Mouse (Mus musculus) gastrocnemius, adult 2 months (tissue): ENCODE data around the gene Cib4. TPM values are rescaled to one million over a fixed set of nuclear protein-coding genes. Genes with fewer than 3 reads are reported as not detected.

Experiments used
- DNase-seq: peaks from one replicate; pipeline ENCODE4 v3.0.0; 2022
- H3K27ac ChIP-seq: fragments of 200-600 bp; 2 replicates; pipeline ENCODE4 v1.8.1; 2022; ENCODE audit warnings: mild to moderate bottlenecking
- H3K4me3 ChIP-seq: fragments of 200-600 bp; 2 replicates; pipeline ENCODE4 v1.8.1; 2022; ENCODE audit warnings: mild to moderate bottlenecking, moderate library complexity
- CTCF ChIP-seq: fragments of 200-600 bp; IDR thresholded peaks from 2 replicates; pipeline ENCODE4 v1.8.1; 2022; ENCODE audit warnings: antibody characterized with exemption, mild to moderate bottlenecking, moderate library complexity
- intact Hi-C: fragments of 180-260 bp; cut with DNase I; formaldehyde crosslinking; loops from one replicate; pipeline ENCODE4 v1.15.1; 2025
- total RNA-seq, 2 experiments: library from RNA; stranded (reverse); gene quantifications; 2 replicates each; pipeline ENCODE4 v1.2.3; 2021

The Cib4 gene
- total RNA-seq, 2 experiments from 2014 or later, result not detected

DNA sequence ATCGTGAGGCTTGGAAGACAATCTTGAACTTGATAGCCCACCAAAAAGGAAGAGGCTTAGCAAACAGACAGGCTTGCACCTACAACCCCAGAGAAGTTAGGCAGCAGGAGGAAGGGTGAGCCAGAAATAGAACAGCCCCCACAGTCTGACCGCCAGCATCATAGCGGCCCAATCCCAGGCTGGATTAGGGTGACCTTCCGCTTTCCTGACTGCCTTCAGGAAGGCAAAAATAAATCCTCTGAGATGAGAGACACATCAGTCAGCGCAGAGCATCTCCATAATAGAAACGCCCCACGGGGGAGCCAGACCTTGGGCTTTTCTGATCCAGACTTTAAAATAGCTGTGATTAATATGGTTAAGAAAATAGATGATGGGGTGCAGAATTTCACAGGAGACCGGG is 9.3 kb upstream of the Cib4 start:
- H3K4me3 ChIP-seq, result no peak overlapping the region
- no peak for DNase-seq
- intact Hi-C loops, result no loop called here
- no peak overlapping the region for H3K27ac ChIP-seq
- no peak for TF ChIP-seq CTCF

DNA sequence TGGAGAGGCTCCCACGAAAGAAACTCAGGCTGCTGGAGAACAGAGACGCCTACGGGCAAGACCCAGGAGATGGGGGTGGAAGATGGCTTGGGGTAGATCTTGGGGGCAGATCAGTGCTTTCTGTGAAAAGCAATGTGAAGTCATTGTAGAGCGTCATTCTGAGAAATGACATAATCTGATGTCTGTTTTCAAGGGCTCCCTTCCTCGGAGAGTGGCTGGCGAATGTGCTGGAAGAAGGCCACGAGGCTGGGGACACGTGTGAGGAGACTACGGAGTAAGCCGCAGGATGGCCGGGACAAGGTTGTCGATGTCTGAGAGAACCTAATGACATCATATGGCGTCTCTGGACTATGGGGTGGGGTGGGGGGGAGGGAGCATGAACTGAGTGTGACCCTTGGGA is 8.3 kb upstream of the Cib4 start:
- no peak overlapping the region for H3K4me3 ChIP-seq
- no peak for DNase-seq
- H3K27ac ChIP-seq, result no peak overlapping the region
- TF ChIP-seq CTCF, result no peak
- intact Hi-C loops, result no loop called here

DNA sequence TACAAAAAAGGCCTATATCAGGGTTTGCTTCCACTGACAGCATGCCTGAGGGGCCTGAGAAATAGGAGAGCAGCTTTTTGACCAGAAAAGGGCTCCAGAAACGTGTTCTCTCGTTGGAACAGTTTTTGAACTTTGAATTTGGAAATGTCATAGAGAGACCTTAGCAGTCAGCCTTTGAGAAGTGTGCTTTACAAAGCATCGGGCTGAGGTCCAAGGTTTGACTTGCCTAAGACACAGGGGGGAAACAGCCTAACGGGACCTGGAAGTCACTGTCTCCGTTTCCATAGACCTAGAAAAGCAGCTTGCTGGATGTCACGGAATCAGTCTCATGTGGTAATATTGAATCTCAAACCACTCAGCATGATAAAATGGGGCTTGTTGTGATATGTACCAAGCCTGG is 6.4 kb upstream of the Cib4 start:
- DNase-seq, result no peak
- intact Hi-C loops, result no loop called here
- H3K4me3 ChIP-seq, result no peak overlapping the region
- H3K27ac ChIP-seq, result no peak overlapping the region
- TF ChIP-seq CTCF, result no peak

DNA sequence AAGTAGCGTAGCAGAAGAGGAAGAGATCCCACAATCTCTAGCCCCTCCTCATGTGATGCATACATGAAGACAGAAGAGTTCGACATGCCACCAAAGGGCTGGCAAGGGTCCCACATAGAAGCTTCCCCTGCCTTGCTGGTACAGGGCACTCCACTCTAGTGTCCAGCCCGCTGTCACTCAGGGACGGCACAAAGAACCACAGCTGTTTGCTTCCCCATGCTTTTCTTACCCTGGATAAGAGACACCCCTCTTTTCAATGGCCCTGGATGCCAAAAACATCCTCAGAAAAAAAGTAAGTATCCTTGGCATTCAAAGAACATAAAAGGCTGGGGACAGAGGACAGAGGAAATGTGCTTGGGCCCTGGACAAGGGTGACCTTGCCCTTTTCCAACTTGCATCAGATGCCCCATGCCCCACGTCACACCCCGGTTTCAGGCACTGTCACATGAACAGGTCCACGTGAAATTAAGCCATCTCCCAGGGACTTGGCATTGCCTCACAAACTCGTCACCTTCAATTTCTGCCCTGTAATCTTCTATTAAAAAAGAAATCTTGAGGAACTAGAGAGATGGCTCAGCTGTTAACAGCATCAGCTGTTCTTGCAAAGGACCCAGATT is 5.5 kb upstream of the Cib4 start:
- no peak for DNase-seq
- intact Hi-C loops, result no loop called here
- Histone ChIP-seq H3K4me3 (no peak overlapping the region), H3K27ac (no peak overlapping the region)
- TF ChIP-seq CTCF, result no peak

DNA sequence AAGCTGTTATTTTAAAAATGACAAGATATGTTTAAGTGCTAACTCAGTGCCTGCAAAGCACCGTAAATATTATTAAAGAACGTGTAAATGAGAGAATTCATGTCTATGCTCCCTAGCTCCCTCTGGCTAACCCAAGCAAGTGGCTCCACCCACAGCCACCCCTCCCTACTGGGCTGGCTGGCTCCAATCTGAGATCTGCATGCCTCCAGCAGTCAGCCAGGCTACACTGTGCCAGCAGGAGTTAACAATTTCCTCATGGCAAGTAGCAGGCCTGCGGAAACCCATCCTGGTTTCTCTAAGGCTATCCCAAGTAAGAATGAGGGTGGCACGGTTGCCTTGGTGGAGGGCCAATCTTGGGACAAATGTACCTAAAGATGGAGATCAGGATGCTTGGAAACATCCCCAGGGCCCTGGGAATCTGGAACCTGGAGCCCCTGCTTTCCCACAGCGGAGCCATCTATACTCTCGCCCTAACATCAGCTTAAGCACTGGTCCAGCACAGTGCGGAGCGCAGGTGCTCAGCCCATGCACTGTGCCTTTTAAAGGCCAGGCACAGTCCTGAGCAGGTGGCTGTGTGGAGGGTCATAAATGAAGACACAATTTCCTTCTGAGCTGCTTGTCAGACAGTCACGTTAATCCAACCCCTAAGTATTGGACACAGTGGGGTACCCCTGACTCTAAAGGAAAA is 4.8 kb upstream of the Cib4 start:
- Histone ChIP-seq H3K27ac (no peak overlapping the region), H3K4me3 (no peak overlapping the region)
- no peak for DNase-seq
- intact Hi-C loops, result no loop called here
- TF ChIP-seq CTCF, result no peak

DNA sequence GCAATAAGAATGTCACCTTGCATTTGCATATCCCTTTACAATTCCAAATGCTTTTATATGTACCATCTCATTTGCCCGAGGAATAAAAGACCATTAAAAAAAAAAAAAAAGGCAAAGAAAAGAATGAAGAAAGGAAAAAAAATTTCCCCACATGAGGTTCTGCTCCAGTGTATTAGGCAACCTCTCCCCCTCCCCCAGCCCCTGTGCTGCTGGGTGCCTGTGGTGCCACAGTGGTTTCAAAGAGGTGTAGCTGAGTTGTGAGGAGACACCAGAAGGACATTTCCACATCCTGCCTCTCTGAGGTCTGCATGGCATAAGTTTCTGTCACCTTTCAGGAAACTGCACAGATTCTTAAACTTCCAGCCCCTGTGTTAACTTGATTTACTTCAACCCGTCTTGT is 3.0 kb upstream of the Cib4 start:
- no peak for DNase-seq
- intact Hi-C loops, result no loop called here
- Histone ChIP-seq H3K27ac (no peak overlapping the region), H3K4me3 (no peak overlapping the region)
- TF ChIP-seq CTCF, result no peak

DNA sequence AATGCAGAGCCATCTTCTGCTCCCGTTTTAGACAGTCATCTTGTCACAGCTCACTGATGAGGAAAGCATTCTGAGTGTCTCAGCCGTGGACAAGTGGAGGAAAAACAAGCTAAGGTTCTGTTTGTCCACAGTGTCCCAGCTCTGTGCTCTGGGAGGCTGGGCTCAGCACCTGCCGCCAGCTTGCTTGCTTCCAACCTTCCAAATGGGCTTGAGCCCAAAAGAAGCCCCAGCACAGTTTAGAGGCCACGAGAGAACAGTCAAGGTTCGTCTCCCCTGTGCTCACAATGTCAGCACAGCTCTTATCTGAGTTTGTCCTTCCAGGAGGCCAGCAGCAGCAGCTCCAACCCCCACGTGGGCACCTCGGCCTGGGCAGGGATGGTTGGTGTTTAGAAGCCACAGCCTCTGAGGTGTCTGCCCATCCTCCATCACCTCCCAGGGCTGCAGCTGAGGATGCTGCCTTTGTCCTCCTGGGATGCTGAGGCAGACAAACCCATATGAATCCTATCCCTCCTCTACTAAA is 9.5 kb downstream of the Cib4 start:
- Histone ChIP-seq H3K4me3 (no peak overlapping the region), H3K27ac (no peak overlapping the region)
- intact Hi-C loops, result no loop called here
- TF ChIP-seq CTCF, result no peak
- no peak for DNase-seq

DNA sequence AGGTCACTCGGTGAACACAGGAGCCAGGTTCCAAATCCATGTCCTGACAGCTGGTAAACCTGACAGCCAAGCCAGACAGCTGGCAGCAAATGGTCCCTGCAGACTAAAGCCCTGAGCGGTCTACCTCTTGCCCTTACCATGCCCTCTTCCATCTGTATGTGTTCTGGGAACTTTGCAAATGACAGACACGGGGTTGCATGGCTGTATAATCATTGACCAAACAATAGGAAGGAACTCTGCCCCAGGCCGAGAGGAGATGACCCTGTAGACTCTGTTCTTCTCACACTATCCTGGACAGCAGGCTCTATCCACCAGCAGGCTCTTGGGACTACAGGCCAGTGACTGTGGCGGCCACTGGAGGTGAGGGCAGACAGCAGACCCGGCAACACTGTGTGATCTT is 11.0 kb downstream of the Cib4 start:
- H3K27ac ChIP-seq, result no peak overlapping the region
- DNase-seq, result no peak
- intact Hi-C loops, result no loop called here
- no peak for TF ChIP-seq CTCF
- H3K4me3 ChIP-seq, result no peak overlapping the region

DNA sequence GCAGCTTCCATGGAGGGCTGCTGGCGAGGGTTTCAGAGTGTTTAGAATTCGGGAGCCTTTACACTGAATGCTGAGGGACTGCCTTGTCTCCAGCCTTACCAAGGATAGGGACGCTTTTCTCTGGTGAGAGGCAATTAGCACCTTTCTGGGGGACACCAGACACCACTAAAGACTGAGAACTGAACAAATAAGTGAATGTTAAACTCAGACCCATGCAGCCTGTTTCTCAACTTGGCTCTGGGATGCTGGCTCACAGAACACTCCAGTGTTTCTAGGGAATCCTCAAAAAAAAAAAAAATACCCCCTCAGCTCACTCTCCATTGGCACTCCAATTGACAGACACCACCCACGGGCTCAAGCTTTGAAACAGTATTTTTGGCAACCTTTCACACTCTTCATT is 16.7 kb downstream of the Cib4 start:
- no peak for DNase-seq
- no peak for TF ChIP-seq CTCF
- H3K4me3 ChIP-seq, result no peak overlapping the region
- H3K27ac ChIP-seq, result no peak overlapping the region
- intact Hi-C loops, result no loop called here

DNA sequence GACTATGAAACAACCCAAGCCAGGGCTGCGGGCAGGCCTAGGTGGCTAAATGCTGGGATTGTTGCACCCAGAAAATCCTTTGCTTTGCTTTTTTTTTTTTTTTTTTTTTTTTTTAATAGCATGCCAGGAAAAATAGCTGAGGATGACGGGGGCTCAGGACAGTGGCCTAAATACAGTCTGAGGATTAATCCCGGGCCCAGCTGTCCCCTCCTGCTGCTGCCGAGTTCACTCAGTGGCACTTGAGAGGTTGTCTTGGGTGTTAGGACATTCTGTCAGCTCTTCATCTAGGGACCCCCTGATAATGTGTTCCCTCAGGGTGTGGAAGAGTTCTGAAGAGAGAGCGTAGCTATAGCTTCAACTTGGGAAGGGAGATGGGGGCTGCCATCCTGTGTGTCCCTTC is 18.5 kb downstream of the Cib4 start:
- intact Hi-C loops, result no loop called here
- Histone ChIP-seq H3K27ac (no peak overlapping the region), H3K4me3 (no peak overlapping the region)
- DNase-seq, result no peak
- no peak for TF ChIP-seq CTCF

DNA sequence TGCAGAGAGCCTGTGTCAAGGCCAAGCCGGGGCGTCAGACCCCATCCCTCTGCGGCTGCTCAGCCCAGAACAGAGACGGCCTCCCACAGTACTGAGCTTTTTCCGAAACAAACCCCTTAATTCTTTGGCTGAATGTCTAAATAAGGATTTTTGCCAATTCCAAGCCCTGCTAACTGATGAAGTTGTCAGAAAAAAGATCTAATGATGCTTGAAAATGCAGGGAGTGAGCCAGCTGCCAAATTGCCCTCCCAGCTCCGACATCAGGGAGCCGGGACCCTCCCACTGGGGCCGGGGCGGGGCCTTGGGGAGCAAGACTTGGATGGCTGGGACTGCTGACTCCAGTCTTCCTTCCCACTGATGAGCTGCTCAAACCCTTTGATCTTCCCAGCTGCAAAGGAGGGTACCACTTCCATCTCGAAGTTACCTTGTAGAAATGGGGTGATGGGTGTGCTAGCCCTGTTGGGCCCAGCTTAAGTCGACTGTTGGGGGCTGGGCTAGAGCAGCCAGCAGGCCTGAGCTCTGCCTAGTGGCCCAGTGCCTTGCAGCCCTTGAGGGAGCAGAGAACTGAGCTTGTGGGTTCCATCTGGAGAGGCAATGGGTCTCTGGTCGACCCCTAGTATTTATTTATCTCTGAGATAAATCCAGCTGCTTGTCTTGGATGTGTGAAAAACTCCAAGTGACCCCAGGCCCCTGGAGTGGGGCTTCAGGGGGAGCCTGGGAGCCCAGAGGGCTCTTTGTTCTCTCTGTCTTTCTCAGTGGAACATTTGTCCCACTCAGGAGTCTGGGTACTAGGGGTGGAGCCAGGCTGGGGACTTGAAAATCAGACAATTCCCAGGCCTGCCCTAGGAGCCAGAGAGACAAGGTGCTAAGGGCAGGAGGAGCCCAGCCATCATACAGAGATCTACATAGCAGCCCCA is 19.5 kb downstream of the Cib4 start:
- H3K27ac ChIP-seq, result no peak overlapping the region
- no peak overlapping the region for H3K4me3 ChIP-seq
- no peak for TF ChIP-seq CTCF
- peak; percentile 29 for DNase-seq
- intact Hi-C loops, result no loop called here

DNA sequence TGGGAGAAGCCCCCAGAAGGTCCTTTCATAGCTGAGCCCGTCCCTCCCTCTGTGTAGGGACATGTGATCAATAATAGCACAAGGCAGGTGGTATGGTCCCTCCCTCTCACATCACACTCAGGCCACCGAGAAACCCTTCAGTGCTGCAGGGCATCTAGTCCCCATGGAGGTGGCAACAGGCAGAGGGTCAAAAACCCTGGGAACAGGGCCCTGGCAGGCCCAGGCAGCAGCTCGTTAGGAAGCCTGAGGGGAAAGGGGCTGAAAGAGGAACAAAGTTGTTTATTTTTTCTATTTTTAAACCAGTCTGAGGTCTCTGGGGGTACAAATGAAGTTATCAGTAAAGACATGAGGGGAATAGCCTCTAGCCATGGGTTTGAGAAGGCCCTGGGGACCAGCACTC is 21.4 kb downstream of the Cib4 start:
- Histone ChIP-seq H3K27ac (no peak overlapping the region), H3K4me3 (no peak overlapping the region)
- intact Hi-C loops, result no loop called here
- no peak for DNase-seq
- TF ChIP-seq CTCF, result no peak

DNA sequence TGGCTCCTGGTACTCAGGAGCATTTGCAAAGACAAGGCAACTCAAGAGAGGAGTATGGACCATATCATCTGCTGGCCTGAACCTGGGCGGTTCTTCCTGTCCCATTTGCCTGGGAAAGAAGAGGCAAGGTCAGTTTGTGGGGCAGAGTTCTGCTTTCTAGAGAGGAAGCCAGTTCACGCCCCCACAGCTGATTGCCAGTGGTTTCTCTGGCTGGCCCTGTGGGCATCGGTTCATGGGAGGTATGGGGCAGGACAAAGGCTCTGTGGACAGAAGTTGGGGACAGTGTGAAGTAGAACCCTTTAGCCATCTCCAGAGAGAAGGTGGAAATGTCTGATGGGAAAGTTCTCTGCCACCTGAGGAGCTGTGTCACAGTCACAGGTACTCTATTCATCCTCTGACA is 22.5 kb downstream of the Cib4 start:
- intact Hi-C loops, result no loop called here
- DNase-seq, result no peak
- no peak overlapping the region for H3K27ac ChIP-seq
- no peak for TF ChIP-seq CTCF
- no peak overlapping the region for H3K4me3 ChIP-seq
